In the genomic region with DNA sequence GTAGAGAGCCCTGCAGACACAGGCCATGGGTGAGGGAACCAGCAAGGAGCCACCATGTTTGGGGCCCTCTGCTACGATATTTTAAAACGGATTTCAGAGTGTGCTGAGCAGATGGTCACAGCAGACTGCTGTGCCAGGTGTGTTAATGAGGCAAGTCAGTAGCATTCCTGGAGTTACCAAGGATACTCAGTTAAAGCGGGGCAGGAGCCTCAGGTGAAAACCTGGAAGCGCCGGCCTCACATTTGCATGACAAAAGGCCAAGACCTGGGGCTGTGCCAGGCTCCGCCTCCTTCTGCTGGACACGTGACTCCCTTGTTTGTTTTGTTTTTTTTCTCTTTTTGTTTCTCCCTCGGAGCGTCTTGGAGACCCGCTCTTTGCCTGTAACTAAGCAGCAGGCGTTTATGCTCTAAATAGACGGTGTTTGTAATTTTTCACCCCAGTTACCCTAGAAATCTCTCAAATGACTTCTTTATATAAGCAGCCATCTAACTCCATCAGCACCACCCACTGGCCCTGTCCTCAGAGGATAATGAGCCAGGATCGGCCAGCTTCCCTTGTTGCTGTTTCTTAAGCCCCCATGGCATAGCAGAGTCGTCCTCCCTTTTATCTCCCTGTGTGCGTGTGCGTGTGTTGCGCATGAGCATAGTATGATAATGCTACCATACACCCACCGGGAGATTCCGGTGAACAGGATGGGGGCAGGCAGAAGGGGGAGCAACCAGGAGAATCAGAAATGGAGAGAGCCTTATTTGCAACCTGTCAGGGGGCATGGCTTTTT, we compare ENCODE assay signal across 8 mouse cellular contexts.
DNase-seq lines count a peak whose midpoint lies in the region; ATAC-seq and TF ChIP-seq lines count a peak whose summit lies in the region.

No protein-coding gene starts in this region.

- H3K9ac ChIP-seq in MEL (ENCODE audit: control insufficient read depth, low read depth, low read length, poor library complexity, severe bottlenecking) = no peak overlapping the region
- H3K9ac ChIP-seq in forebrain, embryonic 13.5 days = peak overlapping the region; percentile 63
- peak overlapping the region; percentile 22 for H3K9ac ChIP-seq in hindbrain, postnatal 0 days (replicated peaks; ENCODE audit: low read length)

- no peak for TF ChIP-seq CTCF in MEL (IDR thresholded peaks at IDR 0.05 in 2 of 3, conservative IDR thresholded peaks at IDR 0.05 in 1 of 3; ENCODE audit: control insufficient read depth in 1 of 3, insufficient read depth in 1 of 3, low read depth in 2 of 3, low read length in 3 of 3, poor library complexity in 1 of 3, severe bottlenecking in 1 of 3)
- 0 out of 2 replicates have a peak, but pooled peaks have one; percentile 9 for TF ChIP-seq CTCF in hindbrain, postnatal 0 days (IDR thresholded peaks at IDR 0.05; ENCODE audit: low read depth)
- no peak for TF ChIP-seq CTCF in left cerebral cortex, adult 2 months (IDR thresholded peaks at IDR 0.05)

- H3K4me2 ChIP-seq in forebrain, embryonic 13.5 days = peak overlapping the region; percentile 61
- H3K4me2 ChIP-seq in hindbrain, postnatal 0 days (ENCODE audit: low read depth, low read length) = peak overlapping the region; percentile 73

- H3K27me3 ChIP-seq in MEL (ENCODE audit: control insufficient read depth in 1 of 2, insufficient read depth in 2 of 2, low read length in 2 of 2) = no peaks in the 10 kb centered on the region; a peak in 1 of 4 replicates
- no peaks in the 10 kb centered on the region for H3K27me3 ChIP-seq in forebrain, embryonic 13.5 days
- H3K27me3 ChIP-seq in hindbrain, postnatal 0 days (ENCODE audit: insufficient read depth, low read length) = no peaks in the 10 kb centered on the region

- 1% methylated on average over 19 of the region's 19 CpGs for WGBS in forebrain, embryonic 13.5 days
- WGBS in hindbrain, postnatal 0 days = 1% methylated on average over 19 of the region's 19 CpGs

- TF ChIP-seq EP300 in MEL (IDR thresholded peaks at IDR 0.05; ENCODE audit: low read depth in 1 of 2, low read length in 2 of 2) = no peak

- DNase-seq in MEL (ENCODE audit: low read depth, low spot score) = no peak
- peak; percentile 87 for DNase-seq in hindbrain, postnatal 0 days (ENCODE audit: low spot score)
- DNase-seq in left cerebral cortex, adult 2 months (ENCODE audit: extremely low spot score in 1 of 2, low spot score in 2 of 2) = peak; percentile 55 to 64
- peak; percentile 53 for DNase-seq in lung, postnatal 25 days (ENCODE audit: low spot score)
- DNase-seq in right cerebral cortex, postnatal 4 days = peak; percentile 85

- H3K9me3 ChIP-seq in MEL (replicated peaks; ENCODE audit: insufficient read depth, low read length) = no peaks in the 10 kb centered on the region
- H3K9me3 ChIP-seq in forebrain, embryonic 13.5 days (replicated peaks) = no peaks in the 10 kb centered on the region
- no peaks in the 10 kb centered on the region for H3K9me3 ChIP-seq in hindbrain, postnatal 0 days (ENCODE audit: low read length)

- ATAC-seq in forebrain, embryonic 13.5 days = peak; percentile 85
- ATAC-seq in hindbrain, postnatal 0 days = peak; percentile 78
- no peak for ATAC-seq in megakaryocyte progenitor cell, adult 5-6 weeks (replicated peaks; ENCODE audit: poor library complexity)

- no peak for TF ChIP-seq POLR2A in MEL (IDR thresholded peaks at IDR 0.05; ENCODE audit: control insufficient read depth in 1 of 2, insufficient read depth in 1 of 2, low read depth in 1 of 2, low read length in 2 of 2, poor library complexity in 1 of 2)

- H3K27ac ChIP-seq in MEL (ENCODE audit: control insufficient read depth, low read depth, low read length) = no peak overlapping the region
- no peak overlapping the region for H3K27ac ChIP-seq in brown adipose tissue, adult 24 weeks (replicated peaks; ENCODE audit: low read depth, low read length)
- H3K27ac ChIP-seq in forebrain, embryonic 13.5 days = peak overlapping the region; percentile 90
- peak overlapping the region; percentile 75 for H3K27ac ChIP-seq in hindbrain, postnatal 0 days
- H3K27ac ChIP-seq in left cerebral cortex, adult 2 months = peak overlapping the region; percentile 44; the same call in 1 of the 2 replicates

- H3K4me1 ChIP-seq in MEL (ENCODE audit: control insufficient read depth in 1 of 2, insufficient read depth in 2 of 2, low read length in 2 of 2) = no peaks in the 10 kb centered on the region
- 0 out of 2 replicates have a peak, but pooled peaks cover 2% of the 10 kb centered on the region for H3K4me1 ChIP-seq in brown adipose tissue, adult 24 weeks (ENCODE audit: control insufficient read depth, insufficient read depth, insufficient read length, low read length)
- H3K4me1 ChIP-seq in forebrain, embryonic 13.5 days = peaks cover 21% of the 10 kb centered on the region
- H3K4me1 ChIP-seq in hindbrain, postnatal 0 days (ENCODE audit: insufficient read depth, low read length) = peaks cover 7% of the 10 kb centered on the region

- intact Hi-C loops in left cerebral cortex, adult 2 months (cut with DNase I) = loop anchor here (5.0 kb wide), 1 partner anchor 169 kb away; a partner anchor contains a TSS

- H3K36me3 ChIP-seq in MEL (ENCODE audit: control insufficient read depth in 1 of 2, insufficient read depth in 2 of 2, low read length in 2 of 2) = no peaks in the 10 kb centered on the region
- no peaks in the 10 kb centered on the region for H3K36me3 ChIP-seq in forebrain, embryonic 13.5 days (ENCODE audit: poor library complexity, severe bottlenecking)
- H3K36me3 ChIP-seq in hindbrain, postnatal 0 days (ENCODE audit: insufficient read depth, low read length) = no peaks in the 10 kb centered on the region

- no peaks in the 10 kb centered on the region for H3K79me2 ChIP-seq in MEL (ENCODE audit: control insufficient read depth, insufficient read depth, low read length, poor library complexity)

- no peak for TF ChIP-seq RAD21 in MEL (IDR thresholded peaks at IDR 0.05; ENCODE audit: low read depth, low read length)

- no peak overlapping the region for H3K4me3 ChIP-seq in MEL (ENCODE audit: control insufficient read depth in 1 of 2, insufficient read depth in 1 of 2, low read depth in 2 of 2, low read length in 2 of 2)
- peak overlapping the region; percentile 25 for H3K4me3 ChIP-seq in brown adipose tissue, adult 24 weeks (ENCODE audit: insufficient read depth, low read depth, low read length)
- peak overlapping the region; percentile 33 for H3K4me3 ChIP-seq in forebrain, embryonic 13.5 days
- H3K4me3 ChIP-seq in hindbrain, postnatal 0 days (ENCODE audit: low read length) = peak overlapping the region; percentile 34
- H3K4me3 ChIP-seq in left cerebral cortex, adult 2 months = peak overlapping the region; percentile 46

TF ChIP-seq in MEL, 35 proteins besides CTCF, POLR2A, EP300 and RAD21:
- peak; percentile 22; the same call in 1 of the 2 replicates for TF ChIP-seq USF1 (IDR thresholded peaks at IDR 0.05; ENCODE audit: low read depth, low read length)
- no peak for TF ChIP-seq NRF1 (IDR thresholded peaks at IDR 0.05; ENCODE audit: insufficient read depth, low read depth, low read length, poor library complexity, severe bottlenecking)

Comparison
In these comparisons a context has a peak if more than half of its experiments do, and no peak if none do; other contexts are left out.
1. H3K27ac ChIP-seq: peak in forebrain, embryonic 13.5 days (single experiment), hindbrain, postnatal 0 days (single experiment) and left cerebral cortex, adult 2 months (single experiment); none in MEL (single experiment) and brown adipose tissue, adult 24 weeks (single experiment).
2. H3K4me3 ChIP-seq: peak in brown adipose tissue, adult 24 weeks (single experiment), forebrain, embryonic 13.5 days (single experiment), hindbrain, postnatal 0 days (single experiment) and left cerebral cortex, adult 2 months (single experiment); none in MEL (0 of 2).